Mouse (Mus musculus) G1E (cell line): ENCODE data around the gene Cfap161. TPM values are rescaled to one million over a fixed set of nuclear protein-coding genes. Genes with fewer than 3 reads are reported as not detected.

Source experiments
- ATAC-seq: 2 replicates; pipeline ENCODE4 v1.8.0; 2016; ENCODE audit warnings: mild to moderate bottlenecking; ENCODE audit not compliant: insufficient number of reproducible peaks, poor library complexity, low FRiP score, severe bottlenecking; ENCODE audit errors: extremely low read depth
- DNase-seq: peaks from one replicate; pipeline ENCODE4 v3.0.0; 2012; ENCODE audit warnings: low spot score
- H3K27me3 ChIP-seq: 2 replicates; pipeline ENCODE4 v1.6.1; 2012; ENCODE audit warnings: mild to moderate bottlenecking, low read length, inconsistent platforms; ENCODE audit not compliant: insufficient read depth
- H3K36me3 ChIP-seq: replicated peaks from 2 replicates; pipeline ENCODE3; 2012; ENCODE audit warnings: mild to moderate bottlenecking, inconsistent platforms
- H3K4me1 ChIP-seq: 2 replicates; pipeline ENCODE4 v1.6.1; 2012; ENCODE audit warnings: low read depth, low read length, inconsistent platforms, mixed read lengths; ENCODE audit not compliant: insufficient read depth
- H3K4me3 ChIP-seq: 2 replicates; pipeline ENCODE4 v1.5.1; 2012; ENCODE audit warnings: low read depth, mild to moderate bottlenecking, inconsistent platforms, low read length, moderate library complexity, mixed read lengths
- H3K9me3 ChIP-seq: replicated peaks from 2 replicates; pipeline ENCODE4 v1.6.1; 2012; ENCODE audit warnings: inconsistent platforms
- CTCF ChIP-seq: IDR thresholded peaks from 2 replicates; pipeline ENCODE4 v1.5.1; 2012; ENCODE audit warnings: low read depth, low read length, inconsistent platforms, mixed read lengths
- GATA1 ChIP-seq: IDR thresholded peaks from 2 replicates; pipeline ENCODE4 v1.6.1; 2012; ENCODE audit warnings: borderline replicate concordance, low read length, inconsistent platforms, mixed read lengths
- GATA2 ChIP-seq: IDR thresholded peaks from 2 replicates; pipeline ENCODE4 v1.6.1; 2012; ENCODE audit warnings: low read depth, low read length, inconsistent platforms, borderline replicate concordance
- POLR2AphosphoS5 ChIP-seq: IDR thresholded peaks from 2 replicates; pipeline ENCODE4 v1.6.1; 2012; ENCODE audit warnings: low read depth, low read length, inconsistent platforms; ENCODE audit not compliant: insufficient replicate concordance
- TAL1 ChIP-seq: conservative IDR thresholded peaks from 2 replicates; pipeline ENCODE4 v1.6.1; 2012; ENCODE audit warnings: low read depth, low read length, inconsistent platforms, mixed read lengths
- polyA plus RNA-seq: library from polyadenylated mRNA; stranded (reverse); fragments of >175 nt; gene quantifications from 2 replicates; pipeline ENCODE4 v1.2.3, GENCODE M21; 2012
- total RNA-seq, 2 experiments: library from RNA; stranded (forward) in 1 of 2; stranded (reverse) in 1 of 2; fragments of 200-1000 nt in 1 of 2; fragments of >200 nt in 1 of 2; fragmentation: Nextera tagmentation in 1 of 2; gene quantifications; 2 replicates each; pipeline ENCODE4 v1.2.3; 2014 to 2017

Gene Cfap161
- total and polyA plus RNA-seq, 3 experiments = not detected

- H3K27me3 ChIP-seq = no peaks in the 10 kb centered on the region; the same call in 1 of the 2 replicates
- no peak overlapping the region for H3K4me3 ChIP-seq
- no peaks in the 10 kb centered on the region for H3K36me3 ChIP-seq
- no peaks in the 10 kb centered on the region for H3K4me1 ChIP-seq
- H3K9me3 ChIP-seq = no peaks in the 10 kb centered on the region
- no peak for TF ChIP-seq TAL1
- no peak for TF ChIP-seq POLR2AphosphoS5
- TF ChIP-seq GATA2 = no peak
- no peak for TF ChIP-seq CTCF
- no peak for TF ChIP-seq GATA1
- DNase-seq = no peak
- ATAC-seq = no peak
These were observed 50.4 kb downstream of the Cfap161 start for GRCm38 (mm10) chr7:83744250-83744649.

- H3K27me3 ChIP-seq = no peaks in the 10 kb centered on the region; the same call in 1 of the 2 replicates
- H3K36me3 ChIP-seq = no peaks in the 10 kb centered on the region
- no peak for ATAC-seq
- H3K4me1 ChIP-seq = no peaks in the 10 kb centered on the region
- DNase-seq = no peak
- H3K9me3 ChIP-seq = no peaks in the 10 kb centered on the region
- no peak overlapping the region for H3K4me3 ChIP-seq
- TF ChIP-seq POLR2AphosphoS5 (no peak), GATA1 (no peak), GATA2 (no peak), TAL1 (no peak), CTCF (no peak)
These were observed 52.0 kb downstream of the Cfap161 start for GRCm38 (mm10) chr7:83742690-83743089.

- ATAC-seq (no peak), DNase-seq (no peak)
- Histone ChIP-seq H3K36me3 (no peaks in the 10 kb centered on the region), H3K4me1 (no peaks in the 10 kb centered on the region), H3K9me3 (no peaks in the 10 kb centered on the region), H3K4me3 (no peak overlapping the region), H3K27me3 (no peaks in the 10 kb centered on the region; the same call in 1 of the 2 replicates)
- TF ChIP-seq GATA2 (no peak), POLR2AphosphoS5 (no peak), CTCF (no peak), GATA1 (no peak), TAL1 (no peak)
These were observed 52.7 kb downstream of the Cfap161 start for GRCm38 (mm10) chr7:83742026-83742425.

- Histone ChIP-seq H3K9me3 (no peaks in the 10 kb centered on the region), H3K36me3 (no peaks in the 10 kb centered on the region), H3K4me3 (no peak overlapping the region), H3K4me1 (no peaks in the 10 kb centered on the region), H3K27me3 (no peaks in the 10 kb centered on the region; the same call in none of the 2 replicates)
- DNase-seq (no peak), ATAC-seq (no peak)
- TF ChIP-seq TAL1 (no peak), GATA2 (no peak), CTCF (no peak), GATA1 (no peak), POLR2AphosphoS5 (no peak)
These were observed 54.9 kb downstream of the Cfap161 start for GRCm38 (mm10) chr7:83739680-83740310.

- no peak overlapping the region for H3K4me3 ChIP-seq
- no peak for TF ChIP-seq GATA2
- no peak for TF ChIP-seq CTCF
- no peak for TF ChIP-seq POLR2AphosphoS5
- TF ChIP-seq GATA1 = no peak
- no peak for TF ChIP-seq TAL1
- H3K9me3 ChIP-seq = no peaks in the 10 kb centered on the region
- H3K27me3 ChIP-seq = no peaks in the 10 kb centered on the region; the same call in none of the 2 replicates
- no peaks in the 10 kb centered on the region for H3K36me3 ChIP-seq
- ATAC-seq (no peak), DNase-seq (no peak)
- H3K4me1 ChIP-seq = no peaks in the 10 kb centered on the region
These were observed 55.8 kb downstream of the Cfap161 start for GRCm38 (mm10) chr7:83738623-83739462.

GRCm38 (mm10) chr7:83737914-83738490, 56.7 kb downstream of the Cfap161 start:
- DNase-seq = no peak
- H3K4me3 ChIP-seq = no peak overlapping the region
- TF ChIP-seq GATA2 = no peak
- TF ChIP-seq CTCF = no peak
- TF ChIP-seq POLR2AphosphoS5 = no peak
- no peaks in the 10 kb centered on the region for H3K36me3 ChIP-seq
- H3K27me3 ChIP-seq = no peaks in the 10 kb centered on the region; the same call in none of the 2 replicates
- no peaks in the 10 kb centered on the region for H3K9me3 ChIP-seq
- no peaks in the 10 kb centered on the region for H3K4me1 ChIP-seq
- no peak for ATAC-seq
